Mouse (Mus musculus): ENCODE measurements around the gene Mob3b. TPM values are rescaled to one million over a fixed set of nuclear protein-coding genes. Genes with fewer than 3 reads are reported as not detected.
A peak's percentile ranks its signal among the peaks of the same experiment; 100 is the strongest.

Mob3b gene
- total and polyA plus RNA-seq, 2 experiments = 16.5 to 18.3 TPM

GRCm38 (mm10) chr4:35099210-35099864 is 57.9 kb downstream of the Mob3b start:
- Histone ChIP-seq H3K9ac (ENCODE audit: low read depth, low read length) (peak overlapping the region; percentile 7), H3K27ac (replicated peaks; ENCODE audit: insufficient read depth, low read depth, low read length) (peak overlapping the region; percentile 62), H3K79me2 (ENCODE audit: control insufficient read depth, insufficient read depth, low read length) (peaks cover 28% of the 10 kb centered on the region), H3K4me1 (ENCODE audit: control insufficient read depth, insufficient read depth, low read length) (peaks cover 27% of the 10 kb centered on the region), H3K4me3 (ENCODE audit: insufficient read depth, low read depth, low read length) (no peak overlapping the region), H3K27me3 (ENCODE audit: control insufficient read depth, insufficient read depth, low read length) (no peaks in the 10 kb centered on the region), H3K36me3 (ENCODE audit: control insufficient read depth, insufficient read depth, low read length) (no peaks in the 10 kb centered on the region)
- DNase-seq (ENCODE audit: extremely low read depth, low read depth, low spot score) = no peak
- TF ChIP-seq POLR2A (IDR thresholded peaks at IDR 0.05; ENCODE audit: extremely low read depth, insufficient read depth, low read length) = no peak
- TF ChIP-seq CTCF (IDR thresholded peaks at IDR 0.05; ENCODE audit: low read depth, low read length) = no peak
- WGBS = 23% methylated on average over 17 of the region's 17 CpGs

GRCm38 (mm10) chr4:35098552-35098951 is 58.7 kb downstream of the Mob3b start:
- WGBS = 88% methylated on average over 6 of the region's 6 CpGs
- H3K36me3 ChIP-seq (ENCODE audit: control insufficient read depth, insufficient read depth, low read length) = no peaks in the 10 kb centered on the region
- H3K27me3 ChIP-seq (ENCODE audit: control insufficient read depth, insufficient read depth, low read length) = no peaks in the 10 kb centered on the region
- H3K27ac ChIP-seq (replicated peaks; ENCODE audit: insufficient read depth, low read depth, low read length) = peak overlapping the region; percentile 75
- H3K4me1 ChIP-seq (ENCODE audit: control insufficient read depth, insufficient read depth, low read length) = peaks cover 27% of the 10 kb centered on the region
- DNase-seq (ENCODE audit: extremely low read depth, low read depth, low spot score) = no peak
- TF ChIP-seq CTCF (IDR thresholded peaks at IDR 0.05; ENCODE audit: low read depth, low read length) (no peak), POLR2A (IDR thresholded peaks at IDR 0.05; ENCODE audit: extremely low read depth, insufficient read depth, low read length) (no peak)
- no peak overlapping the region for H3K4me3 ChIP-seq (ENCODE audit: insufficient read depth, low read depth, low read length)
- no peak overlapping the region for H3K9ac ChIP-seq (ENCODE audit: low read depth, low read length)
- H3K79me2 ChIP-seq (ENCODE audit: control insufficient read depth, insufficient read depth, low read length) = peaks cover 26% of the 10 kb centered on the region

- H3K36me3 ChIP-seq (ENCODE audit: control insufficient read depth, insufficient read depth, low read length) = no peaks in the 10 kb centered on the region
- H3K79me2 ChIP-seq (ENCODE audit: control insufficient read depth, insufficient read depth, low read length) = peaks cover 20% of the 10 kb centered on the region; the same call in 1 of the 2 replicates
- TF ChIP-seq CTCF (IDR thresholded peaks at IDR 0.05; ENCODE audit: low read depth, low read length) (no peak), POLR2A (IDR thresholded peaks at IDR 0.05; ENCODE audit: extremely low read depth, insufficient read depth, low read length) (no peak)
- peak; percentile 100 for DNase-seq (ENCODE audit: extremely low read depth, low read depth, low spot score)
- 48% methylated on average over 28 of the region's 28 CpGs for WGBS
- peak overlapping the region; percentile 86 for H3K27ac ChIP-seq (replicated peaks; ENCODE audit: insufficient read depth, low read depth, low read length)
- no peaks in the 10 kb centered on the region for H3K27me3 ChIP-seq (ENCODE audit: control insufficient read depth, insufficient read depth, low read length)
- H3K9ac ChIP-seq (ENCODE audit: low read depth, low read length) = peak overlapping the region; percentile 55
- H3K4me1 ChIP-seq (ENCODE audit: control insufficient read depth, insufficient read depth, low read length) = peaks cover 36% of the 10 kb centered on the region
- H3K4me3 ChIP-seq (ENCODE audit: insufficient read depth, low read depth, low read length) = no peak overlapping the region
Observed at GRCm38 (mm10) chr4:35096226-35097175, 60.8 kb downstream of the Mob3b start.

- WGBS = 14% methylated on average over 3 of the region's 3 CpGs
- no peaks in the 10 kb centered on the region for H3K36me3 ChIP-seq (ENCODE audit: control insufficient read depth, insufficient read depth, low read length)
- TF ChIP-seq CTCF (IDR thresholded peaks at IDR 0.05; ENCODE audit: low read depth, low read length) (no peak), POLR2A (IDR thresholded peaks at IDR 0.05; ENCODE audit: extremely low read depth, insufficient read depth, low read length) (no peak)
- peak overlapping the region; percentile 54 for H3K9ac ChIP-seq (ENCODE audit: low read depth, low read length)
- DNase-seq (ENCODE audit: extremely low read depth, low read depth, low spot score) = peak; percentile 79
- H3K4me3 ChIP-seq (ENCODE audit: insufficient read depth, low read depth, low read length) = no peak overlapping the region
- peaks cover 34% of the 10 kb centered on the region; the same call in 1 of the 2 replicates for H3K79me2 ChIP-seq (ENCODE audit: control insufficient read depth, insufficient read depth, low read length)
- H3K27ac ChIP-seq (replicated peaks; ENCODE audit: insufficient read depth, low read depth, low read length) = peak overlapping the region; percentile 91
- H3K4me1 ChIP-seq (ENCODE audit: control insufficient read depth, insufficient read depth, low read length) = peaks cover 40% of the 10 kb centered on the region
- H3K27me3 ChIP-seq (ENCODE audit: control insufficient read depth, insufficient read depth, low read length) = no peaks in the 10 kb centered on the region
Observed at GRCm38 (mm10) chr4:35092457-35092856, 64.8 kb downstream of the Mob3b start.

DNA sequence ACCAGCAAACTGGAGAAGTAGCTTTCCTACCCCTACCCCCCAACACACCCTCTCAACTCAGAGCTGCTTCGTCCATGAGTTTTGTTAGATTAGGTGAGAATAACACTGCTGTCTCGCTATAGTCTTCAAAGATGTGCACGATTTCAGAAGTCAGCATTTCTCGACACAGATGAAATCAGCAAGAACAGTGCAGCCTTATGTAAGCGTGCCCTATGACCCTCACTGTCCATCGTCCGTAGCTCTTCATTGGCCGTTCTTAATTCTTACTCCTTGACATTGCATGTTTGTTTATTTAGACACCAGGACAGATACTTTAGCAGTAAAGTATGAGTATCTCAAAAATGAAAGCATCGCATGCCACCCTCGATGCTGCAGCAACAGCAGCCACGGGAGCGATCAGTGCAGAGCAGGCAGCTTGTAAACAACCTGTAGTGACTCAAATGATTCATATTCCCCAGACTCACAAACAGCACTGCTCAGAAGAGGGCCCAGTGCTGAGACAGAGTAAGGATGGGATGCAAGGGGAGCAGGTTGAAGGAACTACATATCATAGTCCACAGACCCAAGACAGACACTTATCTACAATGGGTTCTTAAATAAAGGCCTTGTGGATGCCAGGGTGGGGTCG is 66.0 kb downstream of the Mob3b start:
- no peak overlapping the region for H3K4me3 ChIP-seq (ENCODE audit: insufficient read depth, low read depth, low read length)
- H3K4me1 ChIP-seq (ENCODE audit: control insufficient read depth, insufficient read depth, low read length) = peaks cover 37% of the 10 kb centered on the region
- TF ChIP-seq CTCF (IDR thresholded peaks at IDR 0.05; ENCODE audit: low read depth, low read length) = no peak
- no peak for TF ChIP-seq POLR2A (IDR thresholded peaks at IDR 0.05; ENCODE audit: extremely low read depth, insufficient read depth, low read length)
- H3K36me3 ChIP-seq (ENCODE audit: control insufficient read depth, insufficient read depth, low read length) = no peaks in the 10 kb centered on the region
- H3K9ac ChIP-seq (ENCODE audit: low read depth, low read length) = peak overlapping the region; percentile 3
- H3K27ac ChIP-seq (replicated peaks; ENCODE audit: insufficient read depth, low read depth, low read length) = peak overlapping the region; percentile 86
- H3K27me3 ChIP-seq (ENCODE audit: control insufficient read depth, insufficient read depth, low read length) = no peaks in the 10 kb centered on the region
- WGBS = 38% methylated on average over 13 of the region's 13 CpGs
- peaks cover 40% of the 10 kb centered on the region; the same call in 1 of the 2 replicates for H3K79me2 ChIP-seq (ENCODE audit: control insufficient read depth, insufficient read depth, low read length)
- DNase-seq (ENCODE audit: extremely low read depth, low read depth, low spot score) = peak; percentile 80

All from liver, adult 2 months (tissue).